Mouse (Mus musculus) heart, postnatal 4 days (tissue): Measurements from ENCODE around the gene Tmem145. TPM values are rescaled to one million over a fixed set of nuclear protein-coding genes. Genes with fewer than 3 reads are reported as not detected.

Experiments used
- DNase-seq: peaks from one replicate; pipeline ENCODE4 v3.0.0; 2021
- total RNA-seq, 2 experiments: library from RNA; stranded (reverse); gene quantifications; 2 replicates each; pipeline ENCODE4 v1.2.3; 2021

Tmem145 gene
- total RNA-seq, 2 experiments from 2014 or later: not detected

- no peak for DNase-seq
These were observed 12.6 kb upstream of the Tmem145 start for GRCm38 (mm10) chr7:25293191-25293739.

- DNase-seq: no peak
These were observed 11.4 kb upstream of the Tmem145 start for GRCm38 (mm10) chr7:25294495-25294894.

GRCm38 (mm10) chr7:25294960-25295722 is 10.8 kb upstream of the Tmem145 start:
- no peak for DNase-seq

GRCm38 (mm10) chr7:25296945-25297453 is 8.9 kb upstream of the Tmem145 start:
- peak; percentile 39 for DNase-seq

- DNase-seq: peak; percentile 79
These were observed 8.2 kb upstream of the Tmem145 start, which contains the start of gene Pafah1b3 for GRCm38 (mm10) chr7:25297454-25298325. Pafah1b3 (minus strand) TSS chr7:25297986.

- no peak for DNase-seq
These were observed 4.8 kb upstream of the Tmem145 start, which contains the start of gene Prr19 for GRCm38 (mm10) chr7:25301063-25301462. Prr19 (plus strand) TSS chr7:25301411.

GRCm38 (mm10) chr7:25303003-25303684 is 2.8 kb upstream of the Tmem145 start:
- no peak for DNase-seq

GRCm38 (mm10) chr7:25303685-25304006 is 2.3 kb upstream of the Tmem145 start:
- no peak for DNase-seq

GRCm38 (mm10) chr7:25305481-25305880 is 425 bp upstream of the Tmem145 start:
- no peak for DNase-seq

- DNase-seq: no peak
These were observed 699 bp downstream of the Tmem145 start for GRCm38 (mm10) chr7:25306614-25306996.

GRCm38 (mm10) chr7:25308702-25309318 is 2.9 kb downstream of the Tmem145 start:
- no peak for DNase-seq

GRCm38 (mm10) chr7:25309425-25309824 is 3.5 kb downstream of the Tmem145 start:
- no peak for DNase-seq

- no peak for DNase-seq
These were observed 5.3 kb downstream of the Tmem145 start for GRCm38 (mm10) chr7:25311193-25311592.

- DNase-seq: no peak
These were observed 7.4 kb downstream of the Tmem145 start for GRCm38 (mm10) chr7:25313325-25313724.

GRCm38 (mm10) chr7:25314606-25315305 is 8.8 kb downstream of the Tmem145 start:
- DNase-seq: no peak

- peak; percentile 32 for DNase-seq
These were observed 9.6 kb downstream of the Tmem145 start for GRCm38 (mm10) chr7:25315306-25316041.

GRCm38 (mm10) chr7:25316532-25317445 is 10.9 kb downstream of the Tmem145 start, which contains the start of gene Megf8:
Megf8 (plus strand) TSS chr7:25317164.
- peak; percentile 97 for DNase-seq

- DNase-seq: no peak
These were observed 11.6 kb downstream of the Tmem145 start for GRCm38 (mm10) chr7:25317446-25317999.

GRCm38 (mm10) chr7:25322058-25322484 is 16.2 kb downstream of the Tmem145 start:
- DNase-seq: peak; percentile 57
